Mouse (Mus musculus) lung, postnatal 0 days (tissue): ENCODE data around the gene Nr2f1.

Experiments used
- CTCF ChIP-seq: IDR thresholded peaks from 2 replicates; pipeline ENCODE4 v1.5.1; 2016; ENCODE audit warnings: antibody characterized with exemption, mild to moderate bottlenecking
- EP300 ChIP-seq: IDR thresholded peaks from 2 replicates; pipeline ENCODE4 v1.6.1; 2016; ENCODE audit warnings: antibody characterized with exemption, mild to moderate bottlenecking, control low read depth

DNA sequence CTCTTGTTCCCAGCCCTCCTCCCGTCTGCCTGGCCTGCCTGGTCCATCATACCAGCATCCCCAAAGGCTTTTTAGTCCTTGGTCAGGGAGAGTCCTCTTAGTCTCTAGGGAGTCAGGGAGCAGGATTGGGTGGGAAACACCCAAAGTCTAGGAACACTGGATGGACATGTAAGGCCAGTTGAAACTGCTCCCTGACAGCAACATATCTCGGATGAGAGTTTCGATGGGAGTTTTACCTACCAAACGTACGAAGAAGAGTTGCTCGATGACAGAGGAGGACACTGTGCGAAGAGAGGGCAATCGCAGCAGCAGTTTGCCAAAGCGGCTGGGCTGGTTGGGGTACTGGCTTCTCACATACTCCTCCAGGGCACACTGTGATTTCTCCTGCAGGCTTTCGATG is 10.0 kb downstream of the Nr2f1 start:
- TF ChIP-seq CTCF (no peak), EP300 (no peak)
